Comparison of ENCODE assay signal across 8 mouse cellular contexts in genomic region chr17:86964502-86964901, GRCm38 (mm10). TPM values are rescaled to one million over a fixed set of nuclear protein-coding genes. Genes with fewer than 3 reads are reported as not detected.
DNase-seq lines count a peak whose midpoint lies in the region; ATAC-seq and TF ChIP-seq lines count a peak whose summit lies in the region.

No protein-coding gene starts in this region.

- peak overlapping the region; percentile 69 for H3K4me2 ChIP-seq in CH12.LX (ENCODE audit: insufficient read depth, low read depth, poor library complexity, severe bottlenecking)
- peak overlapping the region; percentile 89 for H3K4me2 ChIP-seq in forebrain, embryonic 12.5 days
- H3K4me2 ChIP-seq in heart, embryonic 16.5 days (ENCODE audit: low read depth, low read length), result peak overlapping the region; percentile 71
- peak overlapping the region; percentile 79 for H3K4me2 ChIP-seq in neural tube, embryonic 15.5 days

- peak; percentile 31; the same call in 1 of the 2 replicates for ATAC-seq in forebrain, embryonic 12.5 days (ENCODE audit: low FRiP score)
- ATAC-seq in heart, embryonic 16.5 days (replicated peaks; ENCODE audit: extremely low read depth, insufficient read depth, low FRiP score), result peak; percentile 53
- peak; percentile 62 for ATAC-seq in neural tube, embryonic 15.5 days (ENCODE audit: low FRiP score)

- no peaks in the 10 kb centered on the region for H3K9me3 ChIP-seq in CH12.LX (replicated peaks; ENCODE audit: low read length)
- no peaks in the 10 kb centered on the region for H3K9me3 ChIP-seq in forebrain, embryonic 12.5 days
- no peaks in the 10 kb centered on the region for H3K9me3 ChIP-seq in heart, embryonic 16.5 days (replicated peaks; ENCODE audit: control insufficient read depth, low read length)
- H3K9me3 ChIP-seq in neural tube, embryonic 15.5 days (replicated peaks), result no peaks in the 10 kb centered on the region

- TF ChIP-seq CTCF in CH12.LX (conservative IDR thresholded peaks at IDR 0.05 in 1 of 2, IDR thresholded peaks at IDR 0.05 in 1 of 2; ENCODE audit: low read depth in 2 of 2, low read length in 2 of 2), result no peak

- peaks cover 5 to 32% of the 10 kb centered on the region in 2 experiments for H3K36me3 ChIP-seq in CH12.LX (replicated peaks in 1 of 2; ENCODE audit: control insufficient read depth in 1 of 2, insufficient read depth in 1 of 2, low read length in 1 of 2)
- 0 out of 2 replicates have a peak, but pooled peaks cover 4% of the 10 kb centered on the region for H3K36me3 ChIP-seq in forebrain, embryonic 12.5 days (replicated peaks)
- no peaks in the 10 kb centered on the region; the same call in 1 of the 2 replicates for H3K36me3 ChIP-seq in heart, embryonic 16.5 days (ENCODE audit: control insufficient read depth, insufficient read depth)
- H3K36me3 ChIP-seq in neural tube, embryonic 15.5 days, result no peaks in the 10 kb centered on the region

- peak overlapping the region; percentile 44; the same call in 1 of the 2 replicates for H3K27ac ChIP-seq in CH12.LX (ENCODE audit: insufficient read depth, low read depth)
- H3K27ac ChIP-seq in forebrain, embryonic 12.5 days, result 0 out of 2 replicates have a peak overlapping the region, but pooled peaks have one; percentile 73
- peak overlapping the region; percentile 98 for H3K27ac ChIP-seq in heart, embryonic 16.5 days (ENCODE audit: low read length)
- peak overlapping the region; percentile 85 for H3K27ac ChIP-seq in neural tube, embryonic 15.5 days (replicated peaks)

- DNase-seq in CH12.LX (ENCODE audit: extremely low read depth), result peak; percentile 91
- DNase-seq in brain, embryonic 18.5 days (ENCODE audit: low read depth, low spot score), result peak; percentile 69
- peak; percentile 71 to 83 for DNase-seq in kidney, postnatal 36 days
- peak; percentile 82 to 89 for DNase-seq in lung, adult 18-20 months
- DNase-seq in thymus, postnatal 10 days (ENCODE audit: low spot score in 2 of 2), result no peak

- in situ Hi-C loops in CH12.LX (cut with MboI; ENCODE audit: low pct_ligation_motif_present, low pct_unique_long_range_greater_than_20kb, low sequenced_read_pairs), result no loop called here

- H3K27me3 ChIP-seq in CH12.LX (replicated peaks), result no peaks in the 10 kb centered on the region
- H3K27me3 ChIP-seq in forebrain, embryonic 12.5 days, result no peaks in the 10 kb centered on the region
- H3K27me3 ChIP-seq in heart, embryonic 16.5 days (ENCODE audit: control insufficient read depth, insufficient read depth, low read length), result no peaks in the 10 kb centered on the region
- H3K27me3 ChIP-seq in neural tube, embryonic 15.5 days (replicated peaks), result no peaks in the 10 kb centered on the region

- WGBS in forebrain, embryonic 12.5 days, result 0% methylated on average over 10 of the region's 10 CpGs
- under 1% methylated on average over 10 of the region's 10 CpGs for WGBS in heart, embryonic 16.5 days
- under 1% methylated on average over 10 of the region's 10 CpGs for WGBS in neural tube, embryonic 15.5 days

- H3K79me2 ChIP-seq in CH12.LX (replicated peaks; ENCODE audit: control insufficient read depth, extremely low read depth, insufficient read depth, poor library complexity, severe bottlenecking), result peaks cover 17% of the 10 kb centered on the region

- dilution Hi-C loops in CH12.LX (cut with MboI; ENCODE audit: extremely low pct_ligation_motif_present, extremely low pct_unique_long_range_greater_than_20kb, low sequenced_read_pairs), result no loop called here

- peak overlapping the region; percentile 98 for H3K9ac ChIP-seq in CH12.LX (ENCODE audit: insufficient read depth, low read depth)
- 0 out of 2 replicates have a peak overlapping the region, but pooled peaks have one; percentile 39 for H3K9ac ChIP-seq in forebrain, embryonic 12.5 days
- peak overlapping the region; percentile 97 for H3K9ac ChIP-seq in heart, embryonic 16.5 days (ENCODE audit: low read length)
- H3K9ac ChIP-seq in neural tube, embryonic 15.5 days (replicated peaks), result peak overlapping the region; percentile 79

- peaks cover 39 to 74% of the 10 kb centered on the region in 2 experiments for H3K4me1 ChIP-seq in CH12.LX (ENCODE audit: control insufficient read depth in 1 of 2, insufficient read depth in 2 of 2)
- peaks cover 28% of the 10 kb centered on the region for H3K4me1 ChIP-seq in forebrain, embryonic 12.5 days
- H3K4me1 ChIP-seq in heart, embryonic 16.5 days (ENCODE audit: control insufficient read depth, insufficient read depth, low read length), result peaks cover 67% of the 10 kb centered on the region
- H3K4me1 ChIP-seq in neural tube, embryonic 15.5 days, result peaks cover 71% of the 10 kb centered on the region

- TF ChIP-seq POLR2A in CH12.LX (IDR thresholded peaks at IDR 0.05; ENCODE audit: low read depth, low read length), result peak; percentile 57

- TF ChIP-seq EP300 in CH12.LX (IDR thresholded peaks at IDR 0.05; ENCODE audit: low read length), result no peak

- H3K4me3 ChIP-seq in CH12.LX (replicated peaks in 1 of 3; ENCODE audit: low read depth in 2 of 3, low read length in 2 of 3, poor library complexity in 1 of 3), result peak overlapping the region; percentile 88 to 91 (median 90)
- peak overlapping the region; percentile 87 for H3K4me3 ChIP-seq in forebrain, embryonic 12.5 days (replicated peaks)
- peak overlapping the region; percentile 90 for H3K4me3 ChIP-seq in heart, embryonic 16.5 days (ENCODE audit: low read length)
- H3K4me3 ChIP-seq in neural tube, embryonic 15.5 days (replicated peaks), result peak overlapping the region; percentile 77

- TF ChIP-seq RAD21 in CH12.LX (IDR thresholded peaks at IDR 0.05; ENCODE audit: low read depth, low read length), result no peak

TF ChIP-seq in CH12.LX, 34 proteins besides CTCF, POLR2A, EP300 and RAD21:
- TF ChIP-seq MEF2A (IDR thresholded peaks at IDR 0.05; ENCODE audit: borderline replicate concordance, low read depth, low read length), result peak; percentile 82; the same call in 1 of the 2 replicates
- no peak for TF ChIP-seq ETS1 (conservative IDR thresholded peaks at IDR 0.05; ENCODE audit: low read depth, low read length)
- no peak for TF ChIP-seq PAX5 (IDR thresholded peaks at IDR 0.05; ENCODE audit: low read length)
- TF ChIP-seq ZKSCAN1 (IDR thresholded peaks at IDR 0.05; ENCODE audit: borderline replicate concordance, low read depth, low read length), result no peak
- TF ChIP-seq MXI1 (IDR thresholded peaks at IDR 0.05; ENCODE audit: low read depth, low read length), result no peak; the same call in 1 of the 2 replicates
- TF ChIP-seq CHD2 (IDR thresholded peaks at IDR 0.05; ENCODE audit: low read length), result peak; percentile 46; the same call in 1 of the 2 replicates
- 0 out of 2 replicates have a peak, but pooled peaks have one; percentile 53 for TF ChIP-seq TBP (conservative IDR thresholded peaks at IDR 0.05; ENCODE audit: low read depth, low read length)
- TF ChIP-seq SIN3A (IDR thresholded peaks at IDR 0.05; ENCODE audit: low read length), result no peak; the same call in 1 of the 2 replicates
- no peak for TF ChIP-seq RCOR1 (conservative IDR thresholded peaks at IDR 0.05; ENCODE audit: low read depth, low read length)

RNA-seq across cellular contexts. Expression of gene Rhoq, which starts 1.6 kb away (rescaled TPM):
- total RNA-seq in CH12.LX (2012; rRNA removed) (10.7 and 18.8 TPM in 2 replicates), CH12.LX (2014; rRNA removed) (23.2 and 23.9 TPM in 2 replicates)
- polyA plus RNA-seq in CH12.LX (2012; ENCODE audit: insufficient read length, low read depth), result 22.5 and 24.4 TPM in 2 replicates
- 8.8 and 10.8 TPM in 2 replicates for polyA plus RNA-seq in forebrain, embryonic 12.5 days (2016; fragmentation: Nextera tagmentation; extraction: Ambion mirVana)
- 19.9 and 20.4 TPM in 2 replicates for polyA plus RNA-seq in heart, embryonic 16.5 days (2015; fragmentation: Nextera tagmentation; extraction: Ambion mirVana)
- polyA plus RNA-seq in neural tube, embryonic 15.5 days (2015; fragmentation: Nextera tagmentation; extraction: Ambion mirVana), result 7.8 and 8.7 TPM in 2 replicates

RNA-seq across cellular contexts. Expression of gene Atp6v1e2, which starts 16.8 kb away (rescaled TPM):
- total RNA-seq in CH12.LX (2012; rRNA removed), result not detected in 2 replicates
- not detected in 2 replicates for total RNA-seq in CH12.LX (2014; rRNA removed)
- not detected in 2 replicates for polyA plus RNA-seq in CH12.LX (2012; ENCODE audit: insufficient read length, low read depth)
- not detected in 2 replicates for polyA plus RNA-seq in forebrain, embryonic 12.5 days (2016; fragmentation: Nextera tagmentation; extraction: Ambion mirVana)
- polyA plus RNA-seq in heart, embryonic 16.5 days (2015; fragmentation: Nextera tagmentation; extraction: Ambion mirVana), result not detected in 2 replicates
- not detected in 2 replicates for polyA plus RNA-seq in neural tube, embryonic 15.5 days (2015; fragmentation: Nextera tagmentation; extraction: Ambion mirVana)

RNA-seq across cellular contexts. Expression of gene Tmem247, which starts 47.4 kb away (rescaled TPM):
- total RNA-seq in CH12.LX (2012; rRNA removed) (not detected in 2 replicates), CH12.LX (2014; rRNA removed) (not detected in 2 replicates)
- polyA plus RNA-seq in CH12.LX (2012; ENCODE audit: insufficient read length, low read depth), result not detected in 2 replicates
- not detected in 2 replicates for polyA plus RNA-seq in forebrain, embryonic 12.5 days (2016; fragmentation: Nextera tagmentation; extraction: Ambion mirVana)
- not detected in 2 replicates for polyA plus RNA-seq in heart, embryonic 16.5 days (2015; fragmentation: Nextera tagmentation; extraction: Ambion mirVana)
- not detected in 2 replicates for polyA plus RNA-seq in neural tube, embryonic 15.5 days (2015; fragmentation: Nextera tagmentation; extraction: Ambion mirVana)

Comparison
In these comparisons a context has a peak if more than half of its experiments do, and no peak if none do; other contexts are left out.
1. DNase-seq: peak in CH12.LX (single experiment), brain, embryonic 18.5 days (single experiment), kidney, postnatal 36 days (2 of 2) and lung, adult 18-20 months (2 of 2); none in thymus, postnatal 10 days (0 of 2).
2. H3K27ac ChIP-seq: peak in every context shown above with its lines; median percentile 98 in heart, embryonic 16.5 days; 85 in neural tube, embryonic 15.5 days; 73 in forebrain, embryonic 12.5 days; 44 in CH12.LX.
3. H3K9ac ChIP-seq: peak in every context shown above with its lines; median percentile 98 in CH12.LX; 97 in heart, embryonic 16.5 days; 79 in neural tube, embryonic 15.5 days; 39 in forebrain, embryonic 12.5 days.
4. Peak in every context shown above with its lines, with median percentiles within 50 percentile points of each other: H3K4me2 ChIP-seq, H3K4me3 ChIP-seq and ATAC-seq.